Mouse (Mus musculus) heart, embryonic 16.5 days (tissue): Measurements from ENCODE around the gene Dcun1d2. TPM values are rescaled to one million over a fixed set of nuclear protein-coding genes. Genes with fewer than 3 reads are reported as not detected.
A peak's percentile ranks its signal among the peaks of the same experiment; 100 is the strongest.

ENCODE experiments used
- ATAC-seq: fragments of 200-750 bp; cut with Nextera tagmentation; replicated peaks from 2 replicates; pipeline ENCODE4 v1.8.0; 2017; ENCODE audit warnings: moderate number of reproducible peaks; ENCODE audit not compliant: insufficient read depth, low FRiP score; ENCODE audit errors: extremely low read depth
- H3K27ac ChIP-seq: fragments of 300-500 bp; sonication (generic); 2 replicates; pipeline ENCODE4 v1.5.1; 2014; ENCODE audit warnings: mild to moderate bottlenecking, low read length, control low read depth, moderate library complexity
- H3K27me3 ChIP-seq: fragments of 300-500 bp; sonication (generic); 2 replicates; pipeline ENCODE4 v1.6.1; 2014; ENCODE audit warnings: low read length, mixed read lengths; ENCODE audit not compliant: control insufficient read depth, insufficient read depth
- H3K36me3 ChIP-seq: fragments of 300-500 bp; sonication (generic); 2 replicates; pipeline ENCODE4 v1.6.1; 2014; ENCODE audit not compliant: control insufficient read depth, insufficient read depth
- H3K4me1 ChIP-seq: fragments of 300-500 bp; sonication (generic); 2 replicates; pipeline ENCODE4 v1.6.1; 2014; ENCODE audit warnings: low read length, mixed read lengths; ENCODE audit not compliant: control insufficient read depth, insufficient read depth
- H3K4me2 ChIP-seq: fragments of 300-500 bp; sonication (generic); 2 replicates; pipeline ENCODE4 v1.6.1; 2014; ENCODE audit warnings: low read depth, mild to moderate bottlenecking, control low read depth, low read length
- H3K4me3 ChIP-seq: fragments of 300-500 bp; sonication (generic); 2 replicates; pipeline ENCODE4 v1.5.1; 2014; ENCODE audit warnings: mild to moderate bottlenecking, control low read depth, low read length
- H3K9ac ChIP-seq: fragments of 300-500 bp; sonication (generic); 2 replicates; pipeline ENCODE4 v1.6.1; 2014; ENCODE audit warnings: low read length, control low read depth
- H3K9me3 ChIP-seq: fragments of 300-500 bp; sonication (generic); replicated peaks from 2 replicates; pipeline ENCODE4 v1.6.1; 2016; ENCODE audit warnings: low read length; ENCODE audit not compliant: control insufficient read depth
- WGBS: fragments of 180-500 bp; shearing (Covaris S2); extraction: QIAGEN DNeasy Blood & Tissue Kit; methylation state at CpG from one replicate; pipeline ENCODE4 v1.1.7; 2014; 5-methylcytosine and 5-hydroxymethylcytosine counted together
- polyA plus RNA-seq: library from polyadenylated mRNA; unstranded; fragments of >200 nt; fragmentation: Nextera tagmentation; extraction: Ambion mirVana; gene quantifications from 2 replicates; pipeline ENCODE4 v1.2.1, GENCODE M21; 2015

The Dcun1d2 gene
- polyA plus RNA-seq, 1 experiment from 2014 or later: 32.6 TPM

GRCm38 (mm10) chr8:13242985-13243870, 44.7 kb downstream of the Dcun1d2 start:
- peaks cover 33% of the 10 kb centered on the region for H3K36me3 ChIP-seq
- WGBS: 57% methylated on average over 10 of the region's 10 CpGs
- no peak overlapping the region for H3K4me2 ChIP-seq
- H3K4me3 ChIP-seq: no peak overlapping the region
- no peaks in the 10 kb centered on the region for H3K9me3 ChIP-seq
- H3K27ac ChIP-seq: peak overlapping the region; percentile 79
- H3K4me1 ChIP-seq: peaks cover 18% of the 10 kb centered on the region
- peak; percentile 76 for ATAC-seq
- H3K9ac ChIP-seq: peak overlapping the region; percentile 36; the same call in 1 of the 2 replicates
- no peaks in the 10 kb centered on the region for H3K27me3 ChIP-seq

- H3K9me3 ChIP-seq: no peaks in the 10 kb centered on the region
- 54% methylated on average over 7 of the region's 7 CpGs for WGBS
Observed at GRCm38 (mm10) chr8:13240691-13241090, 47.2 kb downstream of the Dcun1d2 start.

GRCm38 (mm10) chr8:13240055-13240454, 47.9 kb downstream of the Dcun1d2 start:
- Histone ChIP-seq H3K9me3 (no peaks in the 10 kb centered on the region), H3K4me1 (peaks cover 18% of the 10 kb centered on the region), H3K4me3 (no peak overlapping the region), H3K27me3 (no peaks in the 10 kb centered on the region), H3K27ac (no peak overlapping the region), H3K4me2 (no peak overlapping the region), H3K36me3 (peaks cover 29% of the 10 kb centered on the region), H3K9ac (no peak overlapping the region)
- 88% methylated on average over 9 of the region's 9 CpGs for WGBS
- no peak for ATAC-seq

More at GRCm38 (mm10) chr8:13240691-13241090, 47.2 kb downstream of the Dcun1d2 start:
- Histone ChIP-seq H3K27ac (peak overlapping the region; percentile 37), H3K4me2 (no peak overlapping the region), H3K36me3 (peaks cover 27% of the 10 kb centered on the region), H3K27me3 (no peaks in the 10 kb centered on the region), H3K4me1 (peaks cover 18% of the 10 kb centered on the region), H3K9ac (peak overlapping the region; percentile 26), H3K4me3 (no peak overlapping the region)
- ATAC-seq: no peak; the same call in 1 of the 2 replicates

DNA sequence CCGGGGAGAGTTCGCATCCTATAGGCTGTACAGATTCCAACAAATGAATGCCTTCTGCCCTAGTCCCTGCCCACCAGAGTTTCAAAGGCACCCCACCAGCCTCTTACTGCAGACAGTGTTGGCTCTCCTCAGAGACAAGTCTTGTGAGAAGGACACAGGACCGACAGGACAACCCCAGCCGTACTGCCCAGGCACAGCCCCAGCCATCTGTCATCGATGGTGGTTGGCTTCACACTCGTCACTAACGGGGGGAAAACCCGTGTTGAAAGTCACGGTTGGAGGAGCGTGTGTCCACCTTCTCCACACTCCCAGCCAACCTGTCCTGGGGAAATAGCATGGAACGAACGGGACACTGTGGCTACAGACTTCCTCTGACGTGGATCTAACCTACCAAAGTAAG, 53.1 kb downstream of the Dcun1d2 start:
- H3K4me3 ChIP-seq: no peak overlapping the region
- H3K27me3 ChIP-seq: no peaks in the 10 kb centered on the region
- H3K4me2 ChIP-seq: no peak overlapping the region
- H3K27ac ChIP-seq: no peak overlapping the region
- no peaks in the 10 kb centered on the region for H3K9me3 ChIP-seq
- H3K4me1 ChIP-seq: peaks cover 11% of the 10 kb centered on the region
- WGBS: 85% methylated on average over 13 of the region's 13 CpGs
- H3K9ac ChIP-seq: no peak overlapping the region
- peaks cover 16% of the 10 kb centered on the region; the same call in 1 of the 2 replicates for H3K36me3 ChIP-seq
- ATAC-seq: no peak

DNA sequence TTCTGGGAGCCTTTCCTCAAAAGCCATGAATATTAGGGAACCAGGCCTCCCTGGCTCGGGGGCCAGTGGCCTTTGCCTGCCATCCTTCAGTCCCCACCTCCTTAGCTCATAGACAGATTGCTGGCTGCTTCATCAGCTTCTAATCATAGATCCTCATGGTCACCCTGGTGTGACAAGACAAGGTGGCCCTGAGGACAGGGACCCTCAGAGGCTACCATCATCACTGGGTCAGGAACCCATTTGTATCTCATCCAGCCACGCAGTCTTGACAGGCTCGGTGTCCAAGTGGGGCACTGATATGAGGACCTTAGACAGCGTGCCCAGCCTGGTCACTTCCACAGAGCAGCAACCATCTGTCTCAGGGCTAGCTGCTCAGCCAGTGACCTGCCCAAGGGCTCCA, 57.5 kb downstream of the Dcun1d2 start:
- Histone ChIP-seq H3K4me1 (peaks cover 43% of the 10 kb centered on the region), H3K4me2 (no peak overlapping the region), H3K9me3 (no peaks in the 10 kb centered on the region), H3K27ac (no peak overlapping the region), H3K27me3 (no peaks in the 10 kb centered on the region), H3K36me3 (peaks cover 7% of the 10 kb centered on the region; the same call in 1 of the 2 replicates), H3K4me3 (no peak overlapping the region), H3K9ac (no peak overlapping the region)
- ATAC-seq: no peak
- 48% methylated on average over 4 of the region's 4 CpGs for WGBS

- Histone ChIP-seq H3K4me3 (no peak overlapping the region), H3K27ac (peak overlapping the region; percentile 19), H3K9me3 (no peaks in the 10 kb centered on the region), H3K9ac (no peak overlapping the region), H3K4me1 (peaks cover 43% of the 10 kb centered on the region), H3K27me3 (no peaks in the 10 kb centered on the region), H3K36me3 (peaks cover 8% of the 10 kb centered on the region; the same call in 1 of the 2 replicates), H3K4me2 (no peak overlapping the region)
- 59% methylated on average over 12 of the region's 12 CpGs for WGBS
- ATAC-seq: no peak
Observed at GRCm38 (mm10) chr8:13229802-13230201, 58.1 kb downstream of the Dcun1d2 start.

GRCm38 (mm10) chr8:13228923-13229610, 58.9 kb downstream of the Dcun1d2 start:
- Histone ChIP-seq H3K27me3 (no peaks in the 10 kb centered on the region), H3K36me3 (peaks cover 9% of the 10 kb centered on the region; the same call in 1 of the 2 replicates), H3K27ac (peak overlapping the region; percentile 19), H3K9me3 (no peaks in the 10 kb centered on the region), H3K9ac (peak overlapping the region; percentile 44; the same call in 1 of the 2 replicates), H3K4me3 (no peak overlapping the region), H3K4me1 (peaks cover 43% of the 10 kb centered on the region), H3K4me2 (no peak overlapping the region)
- WGBS: 42% methylated on average over 9 of the region's 9 CpGs
- ATAC-seq: no peak

DNA sequence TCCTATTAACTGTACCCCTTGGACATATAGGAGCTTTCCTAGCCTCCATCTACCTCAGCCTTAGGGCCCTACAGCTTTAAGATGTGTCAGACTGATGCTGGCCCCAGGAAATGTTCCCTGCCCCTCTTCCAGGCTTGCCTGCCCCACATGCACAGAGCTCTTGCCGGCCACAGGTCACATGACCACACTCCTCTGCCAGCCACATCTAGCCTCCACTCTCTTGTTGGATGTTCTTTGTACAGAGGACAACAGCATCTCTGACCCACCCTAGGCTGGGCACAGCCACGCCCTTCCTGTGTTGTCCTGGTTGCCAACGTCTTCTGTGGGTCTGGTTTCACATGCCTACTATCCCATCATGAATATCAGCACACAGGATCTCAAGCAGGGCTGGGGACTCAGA, 60.7 kb downstream of the Dcun1d2 start:
- 0 out of 2 replicates have a peak, but pooled peaks have one; percentile 23 for ATAC-seq
- Histone ChIP-seq H3K4me1 (peaks cover 43% of the 10 kb centered on the region), H3K4me3 (no peak overlapping the region), H3K9ac (no peak overlapping the region), H3K9me3 (no peaks in the 10 kb centered on the region), H3K27ac (peak overlapping the region; percentile 67), H3K4me2 (no peak overlapping the region), H3K36me3 (peaks cover 10% of the 10 kb centered on the region; the same call in 1 of the 2 replicates), H3K27me3 (no peaks in the 10 kb centered on the region)
- 45% methylated on average over 3 of the region's 3 CpGs for WGBS
